Mouse (Mus musculus): ENCODE results near the gene AW146154.
A peak's percentile ranks its signal among the peaks of the same experiment; 100 is the strongest.
"Not testable (repeated sequence)": the region's sequence is repeated elsewhere in the genome, so short reads cannot be mapped to it uniquely, and the experiment has no call there.

Gene AW146154

DNA sequence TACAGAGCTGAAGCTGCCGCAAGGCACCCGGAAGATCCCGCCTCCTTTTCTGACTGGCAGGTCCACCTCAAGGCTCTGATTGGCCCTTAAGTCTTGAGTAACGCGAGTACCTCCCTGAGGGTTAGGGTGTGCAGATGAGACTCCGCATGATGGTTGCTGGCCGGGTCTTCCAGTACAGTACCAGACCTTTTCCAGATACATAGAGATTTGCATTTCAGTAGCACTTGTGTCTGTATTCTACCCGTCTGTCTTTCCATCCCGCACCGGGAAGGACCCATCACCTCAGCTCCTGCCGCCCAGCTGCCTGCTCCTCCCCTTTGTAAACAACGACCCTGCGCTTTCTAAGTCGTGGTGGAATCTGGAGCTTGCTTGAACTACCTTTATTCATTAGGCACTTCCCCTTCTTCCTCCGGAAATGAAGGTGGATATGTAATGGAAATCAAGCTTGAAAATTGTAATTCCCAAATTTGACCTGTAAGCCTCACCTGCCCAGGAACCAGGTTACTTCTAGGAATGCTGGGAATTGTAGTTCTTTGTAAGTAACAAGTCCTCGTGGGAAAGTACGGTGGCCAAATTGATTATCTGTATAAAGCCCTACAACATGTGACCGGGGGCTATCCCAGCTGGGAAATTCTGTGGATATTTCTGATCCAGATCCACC, at the start of gene AW146154, which contains the start of gene Gm20449:
Gene AW146154 (minus strand): TSS at position 502 of the 661 bp plus-strand sequence.
Gene Gm20449 (minus strand): TSS at position 29 of the 661 bp plus-strand sequence.
- peak; percentile 97 for DNase-seq

DNA sequence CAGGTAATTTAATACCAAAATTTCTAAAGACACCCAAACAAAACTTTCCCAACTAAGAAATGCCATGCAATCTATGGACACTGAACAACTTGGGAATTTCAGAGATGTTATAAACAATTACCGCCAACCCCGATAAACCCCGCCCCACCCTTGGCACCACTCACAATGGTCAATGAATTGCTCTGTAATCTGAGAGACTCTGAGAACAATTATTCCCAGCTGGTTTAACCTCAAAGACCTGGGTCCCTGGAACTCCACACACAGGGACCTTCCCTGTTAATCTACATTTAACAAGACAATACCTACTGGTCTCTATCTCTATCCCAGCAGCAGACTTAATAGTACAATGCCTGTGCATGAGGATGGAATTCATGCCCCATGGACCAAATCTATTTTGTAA, 13.0 kb upstream of the AW146154 start:
- DNase-seq = no peak

DNA sequence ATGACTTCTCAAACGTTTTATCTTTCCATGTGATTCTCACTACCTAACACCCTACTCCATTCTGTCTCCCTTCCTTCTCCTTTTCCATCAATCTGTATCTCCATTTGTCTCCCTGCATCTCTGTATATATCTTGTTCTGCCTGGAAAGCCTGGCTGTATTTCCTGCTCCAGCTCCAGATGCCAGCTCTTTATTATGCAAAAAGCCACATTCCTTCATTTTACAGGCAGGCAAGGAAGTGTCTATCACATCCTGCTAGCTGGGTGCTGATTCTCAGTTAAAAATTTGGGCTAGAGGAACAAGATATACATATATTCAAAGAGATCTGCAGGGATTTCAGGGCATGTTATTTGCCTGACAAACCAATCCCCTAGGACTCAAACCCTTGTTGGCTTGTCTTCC, 12.5 kb upstream of the AW146154 start:
- DNase-seq = no peak

DNA sequence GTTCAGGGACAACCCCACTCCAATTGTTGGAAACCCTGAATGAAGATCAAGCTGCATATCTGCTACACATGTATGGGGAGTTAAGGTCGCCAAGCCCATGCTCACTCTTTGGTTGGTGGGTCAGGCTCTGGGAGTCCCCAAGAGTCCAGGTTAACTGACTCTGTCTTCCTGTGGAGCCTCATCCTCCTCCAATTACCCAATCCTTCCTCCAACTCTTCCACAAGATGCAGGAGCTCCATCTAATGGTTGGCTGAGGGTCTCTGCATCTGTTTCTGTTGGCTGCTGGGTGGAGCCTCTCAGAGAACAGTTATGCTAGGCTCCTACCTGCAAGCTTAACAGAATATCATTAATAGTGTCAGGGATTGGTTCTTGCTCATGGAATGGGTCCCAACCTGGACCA, 2.7 kb upstream of the AW146154 start:
- DNase-seq = peak; percentile 37

DNA sequence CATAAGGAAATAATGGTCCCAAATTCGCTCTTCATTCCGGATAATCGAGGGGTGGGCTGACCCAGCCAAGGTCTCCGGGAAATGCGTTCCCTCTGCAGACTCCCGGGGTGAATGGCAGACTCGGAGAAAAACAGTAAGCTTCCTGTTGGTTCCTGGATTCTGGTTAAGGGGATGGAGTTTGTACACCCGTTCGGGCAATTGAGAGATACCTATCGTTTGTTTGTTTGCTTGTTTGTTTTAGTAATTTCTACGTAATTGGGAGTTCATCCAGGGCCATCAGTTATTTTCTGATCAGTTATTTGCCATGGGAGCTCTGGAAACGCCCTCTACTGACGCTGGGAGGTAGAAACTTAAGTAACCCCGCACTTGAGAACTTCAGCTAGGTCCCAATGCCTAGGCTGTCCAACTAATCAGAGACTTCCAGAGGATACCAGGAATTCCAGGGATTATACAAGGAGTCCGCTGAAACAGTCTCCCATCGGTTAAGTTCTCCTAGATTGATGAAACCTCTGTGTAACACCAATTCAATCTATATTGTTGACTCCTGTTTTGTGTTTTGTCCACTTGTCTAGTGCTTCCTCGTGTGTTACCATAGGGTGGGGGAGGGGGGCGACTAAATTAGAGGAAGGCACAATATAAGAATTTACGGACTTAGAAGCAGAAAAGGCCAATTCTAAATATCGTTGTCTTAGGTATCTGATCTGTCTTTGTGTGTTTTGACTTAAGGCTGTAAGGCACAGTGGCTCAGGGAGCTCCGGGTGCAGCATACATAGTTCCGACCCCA, 653 bp upstream of the AW146154 start:
- DNase-seq = peak; percentile 69

DNA sequence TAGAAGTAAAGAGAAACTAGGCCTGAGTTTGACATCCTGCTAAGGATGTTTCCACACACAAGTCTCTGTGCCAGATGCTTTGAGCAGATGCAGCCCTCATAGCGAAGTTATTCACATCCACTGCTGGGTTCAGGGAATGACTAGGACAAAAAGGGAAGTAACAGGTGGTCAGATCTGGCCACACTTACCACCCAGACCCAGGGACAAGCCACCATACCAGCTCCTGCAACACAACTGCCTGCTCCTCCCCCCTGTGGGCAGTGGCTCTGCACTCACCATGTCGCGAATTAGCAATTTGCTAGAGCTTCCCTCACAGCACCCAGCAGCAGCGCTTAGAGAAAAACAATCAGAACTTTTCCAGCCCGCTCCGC, 687 bp downstream of the AW146154 start:
- DNase-seq = not testable (repeated sequence)

DNA sequence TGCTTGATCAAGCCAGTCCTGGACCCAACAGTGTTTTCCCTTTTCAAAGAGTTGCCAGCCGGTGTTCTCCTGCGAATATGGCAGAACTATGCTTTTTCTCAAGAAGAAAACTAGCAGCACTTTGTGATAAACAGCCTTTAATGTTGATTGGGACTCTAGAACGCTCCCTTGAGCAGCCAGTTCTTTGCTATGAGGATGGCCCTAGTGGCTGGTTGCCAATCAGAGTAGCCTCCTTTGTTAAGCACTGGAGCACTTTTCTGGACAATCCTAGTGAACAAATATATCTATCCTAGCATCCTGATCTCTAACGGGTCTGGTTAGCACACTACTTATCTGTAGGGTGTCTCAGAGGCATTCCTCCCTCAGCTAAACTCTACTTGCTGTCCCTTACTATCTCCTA, 1.2 kb downstream of the AW146154 start:
- peak; percentile 46 for DNase-seq

DNA sequence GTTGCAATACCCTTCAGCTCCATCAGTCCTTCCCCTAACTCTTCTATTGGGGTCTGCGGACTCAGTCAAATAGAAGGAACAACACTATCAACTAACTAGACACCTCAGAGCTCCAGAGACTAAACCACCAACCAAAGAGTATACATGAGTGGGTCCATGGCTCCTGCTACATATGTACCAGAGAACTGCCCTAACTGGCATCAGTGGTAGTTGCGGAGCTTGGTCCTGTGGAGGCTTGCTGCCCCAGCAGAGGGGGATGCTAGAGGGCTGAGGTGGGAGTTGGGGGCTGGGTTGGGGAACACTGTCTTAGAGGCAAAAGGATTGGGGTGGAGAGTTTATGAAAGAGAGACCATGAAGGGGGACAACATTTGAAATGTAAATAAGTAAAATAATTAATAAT, 1.8 kb downstream of the AW146154 start:
- DNase-seq = peak; percentile 56

DNA sequence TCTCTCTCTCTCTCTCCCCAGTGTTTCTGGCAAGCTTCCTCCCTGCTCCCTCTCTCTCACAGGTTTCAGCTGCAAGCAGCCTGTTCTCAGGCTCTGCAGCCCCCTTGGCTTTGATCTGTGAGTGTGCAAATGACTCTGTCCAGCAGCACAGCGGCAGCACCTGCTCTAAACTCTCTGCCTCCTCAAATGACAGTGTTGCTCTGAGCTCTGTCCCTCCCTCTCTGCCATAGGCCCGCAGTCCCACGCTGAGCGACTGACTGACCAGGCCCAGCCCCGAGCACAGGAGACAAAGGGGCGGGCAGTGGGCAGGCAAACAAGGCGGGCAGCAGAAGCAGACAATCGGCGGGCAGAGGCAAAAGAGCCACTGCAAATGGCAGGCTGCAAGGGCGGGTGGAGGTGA, 47.8 kb downstream of the AW146154 start:
- DNase-seq = no peak

DNA sequence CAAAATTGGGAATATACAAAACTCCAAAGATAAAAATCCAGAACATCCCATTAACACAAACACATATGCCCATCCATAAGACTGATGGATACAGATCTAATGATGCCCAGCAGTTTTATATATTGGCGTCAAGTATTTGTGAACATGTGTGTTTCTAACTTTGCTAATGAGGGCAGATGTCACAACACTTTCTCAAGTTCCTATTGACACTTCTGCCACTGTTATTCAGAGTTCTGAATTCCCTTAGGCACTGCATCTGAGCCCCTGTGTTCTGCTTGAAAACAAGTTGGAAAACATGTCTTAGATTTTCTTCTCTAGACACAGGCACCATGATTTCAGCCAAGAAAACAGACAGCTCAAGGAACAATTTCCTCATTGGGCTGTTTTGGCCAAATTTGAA, 51.1 kb downstream of the AW146154 start, which contains the start of gene Vmn2r57:
Gene Vmn2r57 (minus strand): TSS at position 101 of the 400 bp plus-strand sequence.
- DNase-seq = not testable (repeated sequence)
